Mouse (Mus musculus): ENCODE data around the gene Actr5.
A peak's percentile ranks its signal among the peaks of the same experiment; 100 is the strongest.

Actr5 gene

DNA sequence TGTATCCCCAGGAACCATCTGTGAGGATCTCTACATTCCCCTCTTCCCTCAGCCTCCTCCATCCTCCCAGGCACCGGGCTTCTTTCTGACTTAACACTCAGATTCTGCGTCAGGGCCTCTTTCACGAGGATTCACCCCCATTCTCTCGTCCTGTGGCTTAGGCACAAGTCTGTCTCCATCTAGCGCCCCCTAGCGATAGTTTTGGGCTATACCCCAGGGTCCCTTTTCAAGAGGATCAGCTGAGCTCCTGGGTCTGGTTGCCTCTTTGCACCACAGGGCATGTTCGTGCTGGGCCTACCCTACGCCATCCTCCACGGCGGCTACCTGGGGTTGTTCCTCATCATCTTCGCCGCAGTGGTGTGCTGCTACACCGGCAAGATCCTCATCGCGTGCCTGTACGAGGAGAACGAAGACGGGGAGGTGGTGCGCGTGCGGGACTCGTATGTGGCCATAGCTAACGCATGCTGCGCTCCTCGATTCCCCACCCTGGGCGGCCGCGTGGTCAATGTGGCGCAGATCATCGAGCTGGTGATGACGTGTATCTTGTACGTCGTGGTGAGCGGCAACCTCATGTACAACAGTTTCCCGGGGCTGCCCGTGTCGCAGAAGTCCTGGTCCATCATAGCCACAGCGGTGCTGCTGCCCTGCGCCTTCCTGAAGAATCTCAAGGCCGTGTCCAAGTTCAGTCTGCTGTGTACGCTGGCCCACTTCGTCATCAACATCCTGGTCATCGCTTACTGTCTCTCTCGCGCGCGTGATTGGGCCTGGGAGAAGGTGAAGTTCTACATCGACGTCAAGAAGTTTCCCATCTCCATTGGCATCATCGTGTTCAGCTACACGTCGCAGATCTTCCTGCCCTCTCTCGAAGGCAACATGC lies 10.9 kb upstream of the Actr5 start:
- peak; percentile 30 to 74 for DNase-seq (ENCODE audit: inconsistent age in 2 of 2, low spot score in 1 of 2)

GRCm38 (mm10) chr2:158614418-158614955 lies 10.2 kb upstream of the Actr5 start:
- DNase-seq (ENCODE audit: inconsistent age in 2 of 2, low spot score in 1 of 2), result no peak

DNA sequence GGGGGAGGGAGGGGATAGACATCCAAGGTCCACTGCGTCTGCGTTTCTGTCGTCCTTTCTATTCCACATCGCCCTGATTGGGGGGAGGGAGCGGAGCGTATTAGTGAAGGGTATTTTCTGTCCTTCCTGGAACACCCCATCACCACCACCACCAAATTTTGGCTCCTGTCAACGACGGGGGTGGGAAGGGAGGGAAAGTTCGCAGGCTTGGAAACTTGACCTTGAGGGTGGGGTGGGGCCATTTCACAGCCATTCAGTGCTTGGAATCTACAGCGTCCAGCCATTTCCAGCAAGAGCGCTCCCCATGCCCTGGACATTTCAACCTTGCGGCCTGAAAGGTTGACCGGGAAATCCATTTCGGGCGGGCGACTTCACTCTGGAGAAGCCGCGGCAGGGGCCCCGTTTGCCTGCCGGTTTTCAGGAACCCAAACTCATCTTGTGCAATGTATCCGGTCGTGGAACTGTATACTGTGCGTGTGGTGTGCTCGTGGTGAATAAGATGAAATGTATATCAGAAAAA lies 9.5 kb upstream of the Actr5 start:
- DNase-seq (ENCODE audit: inconsistent age in 2 of 2, low spot score in 1 of 2), result no peak

DNA sequence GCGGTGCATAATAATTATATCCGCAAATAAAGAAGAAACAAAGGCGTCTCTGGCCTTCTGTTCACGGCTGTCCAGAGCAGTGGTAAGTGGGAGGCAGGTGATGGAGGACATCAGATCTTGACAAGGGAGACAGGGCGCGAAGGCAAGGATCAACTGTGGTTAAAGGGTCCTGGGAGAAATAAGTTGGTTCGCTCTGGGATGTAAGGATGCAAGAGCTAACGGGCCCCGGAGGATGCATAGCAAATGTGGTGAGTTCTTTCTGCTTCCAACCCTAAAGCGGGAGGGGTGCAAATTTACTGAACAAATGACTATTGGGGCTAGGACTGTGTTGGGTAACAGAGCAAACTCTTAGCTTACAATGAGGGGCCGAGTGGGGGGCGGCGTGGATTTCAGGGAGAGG lies 9.0 kb upstream of the Actr5 start:
- DNase-seq (ENCODE audit: inconsistent age in 2 of 2, low spot score in 1 of 2), result no peak

DNA sequence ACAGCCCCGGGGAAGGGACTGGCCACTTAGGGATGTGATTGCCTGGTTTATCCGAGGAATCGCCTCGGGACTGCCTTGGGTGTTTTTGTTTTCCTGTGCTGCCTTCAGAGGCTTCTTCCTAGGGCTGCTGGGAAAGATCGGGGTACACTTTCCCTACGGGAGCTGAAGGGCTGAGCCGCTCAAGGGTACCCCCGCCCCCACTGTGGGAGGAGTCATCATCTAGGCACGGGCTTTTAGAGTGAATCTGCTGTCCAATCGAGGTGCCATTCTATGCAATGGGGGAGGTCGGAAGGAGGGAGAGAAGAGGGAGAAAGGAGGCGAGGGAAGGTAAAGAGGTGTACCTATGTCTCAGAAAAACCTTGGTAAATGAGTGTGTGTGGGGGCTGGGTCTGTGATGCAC lies 8.4 kb upstream of the Actr5 start:
- DNase-seq (ENCODE audit: inconsistent age in 2 of 2, low spot score in 1 of 2), result no peak

- no peak for DNase-seq (ENCODE audit: inconsistent age in 2 of 2, low spot score in 1 of 2)
Measured at GRCm38 (mm10) chr2:158616790-158617189, 7.9 kb upstream of the Actr5 start.

DNA sequence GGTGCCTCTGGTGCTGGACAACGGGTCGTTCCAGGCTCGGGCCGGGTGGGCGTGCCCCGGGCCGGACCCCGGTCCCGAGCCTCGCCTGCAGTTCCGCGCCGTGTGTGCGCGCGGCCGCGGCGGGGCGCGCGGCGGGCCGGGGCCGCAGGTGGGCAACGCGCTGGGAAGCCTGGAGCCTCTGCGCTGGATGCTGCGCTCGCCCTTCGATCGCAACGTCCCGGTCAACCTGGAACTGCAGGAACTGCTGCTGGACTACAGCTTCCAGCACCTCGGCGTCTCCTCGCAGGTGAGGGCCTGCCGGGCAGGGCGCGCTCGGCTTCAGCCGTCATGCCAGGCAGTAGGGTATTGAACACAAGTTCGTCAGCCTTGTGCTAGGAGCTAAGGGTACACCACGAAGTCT lies 543 bp downstream of the Actr5 start:
- DNase-seq (ENCODE audit: inconsistent age in 2 of 2, low spot score in 1 of 2), result no peak

DNA sequence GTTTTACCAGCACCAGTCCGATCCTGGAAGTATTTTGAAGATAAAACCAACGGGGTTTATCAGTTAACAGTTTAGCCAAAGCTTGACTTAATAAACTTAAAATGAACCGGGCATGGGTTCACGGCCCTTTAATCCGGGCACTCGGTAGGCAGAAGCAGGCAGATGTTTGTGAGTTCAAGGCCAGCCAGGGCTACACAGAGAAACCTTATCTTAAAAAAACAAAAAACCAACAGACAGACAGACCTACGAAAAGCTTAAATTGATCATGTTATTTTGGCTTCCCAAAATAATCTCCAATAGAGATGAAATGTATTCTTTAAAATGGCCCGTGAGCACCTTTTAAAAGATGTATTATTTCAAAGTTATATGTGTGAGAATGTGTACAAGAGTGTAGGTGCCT lies 1.0 kb downstream of the Actr5 start:
- DNase-seq (ENCODE audit: inconsistent age in 2 of 2, low spot score in 1 of 2), result no peak

DNA sequence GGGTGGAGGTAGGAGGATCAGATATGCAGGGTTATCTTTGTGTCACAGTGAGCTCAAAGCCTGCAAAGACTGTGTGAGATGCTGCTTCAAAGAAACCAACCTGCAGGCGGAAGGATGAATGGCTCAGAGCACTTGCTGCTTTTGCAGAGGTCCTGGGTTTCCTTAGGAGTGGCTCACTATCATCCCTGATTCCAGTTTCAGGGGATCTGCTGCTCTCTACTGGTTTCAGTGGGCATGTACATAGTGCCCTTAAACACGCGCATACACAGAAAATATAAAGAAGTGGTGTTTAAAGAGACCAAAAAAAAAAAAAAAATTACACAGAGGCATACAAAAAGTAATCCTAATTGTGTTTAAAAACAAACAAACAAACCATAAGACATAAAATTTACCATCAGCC lies 4.2 kb downstream of the Actr5 start:
- no peak for DNase-seq (ENCODE audit: inconsistent age in 2 of 2, low spot score in 1 of 2)

DNA sequence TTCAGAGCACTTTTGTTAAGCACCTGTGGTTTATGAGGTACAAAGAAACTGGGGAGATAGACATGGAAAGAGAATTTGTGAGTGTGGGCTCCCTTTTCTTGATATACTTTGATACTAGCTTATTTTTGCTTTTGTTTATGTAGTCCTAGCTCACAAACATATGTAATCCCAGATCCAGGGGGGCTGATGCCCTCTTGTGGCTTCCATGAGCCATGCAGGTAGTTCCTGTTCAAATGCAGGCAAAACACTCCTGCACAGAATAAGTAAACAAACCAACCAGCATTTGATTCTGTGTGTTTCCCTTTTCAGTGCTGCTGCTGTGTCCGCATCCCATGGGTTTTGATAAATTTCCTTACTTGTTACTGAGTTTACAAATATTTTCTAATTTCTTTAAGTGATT lies 4.7 kb downstream of the Actr5 start:
- DNase-seq (ENCODE audit: inconsistent age in 2 of 2, low spot score in 1 of 2), result peak in 1 of 2 experiments; percentile 66

GRCm38 (mm10) chr2:158631873-158632272 lies 7.2 kb downstream of the Actr5 start:
- DNase-seq (ENCODE audit: inconsistent age in 2 of 2, low spot score in 1 of 2), result no peak

DNA sequence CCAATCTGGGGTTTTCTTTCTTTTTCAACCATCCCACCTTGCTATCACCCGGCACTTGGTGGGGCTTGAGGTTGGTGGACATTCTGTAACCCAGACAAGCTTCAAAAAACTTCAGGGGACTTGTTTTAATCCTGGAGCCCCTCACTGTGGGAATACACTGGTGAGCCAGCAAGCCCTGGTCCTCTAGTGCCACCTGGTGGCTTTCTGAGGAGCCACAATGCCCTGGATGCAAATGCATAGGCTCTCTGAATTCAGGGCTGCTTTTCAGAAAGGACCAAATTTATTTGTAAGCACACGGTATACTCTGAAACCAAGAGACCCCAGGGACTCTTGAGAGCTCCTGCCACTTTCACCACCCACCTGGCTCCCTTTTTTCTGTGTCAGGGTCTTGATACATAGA lies 17.2 kb downstream of the Actr5 start:
- DNase-seq (ENCODE audit: inconsistent age in 2 of 2, low spot score in 1 of 2), result peak; percentile 43 to 84

GRCm38 (mm10) chr2:158642587-158642986 lies 17.9 kb downstream of the Actr5 start:
- DNase-seq (ENCODE audit: inconsistent age in 2 of 2, low spot score in 1 of 2), result no peak

- DNase-seq (ENCODE audit: inconsistent age in 2 of 2, low spot score in 1 of 2), result peak; percentile 34 to 67
Measured at GRCm38 (mm10) chr2:158643791-158644190, 19.1 kb downstream of the Actr5 start.

- no peak for DNase-seq (ENCODE audit: inconsistent age in 2 of 2, low spot score in 1 of 2)
Measured at GRCm38 (mm10) chr2:158651159-158651908, 26.6 kb downstream of the Actr5 start.

DNA sequence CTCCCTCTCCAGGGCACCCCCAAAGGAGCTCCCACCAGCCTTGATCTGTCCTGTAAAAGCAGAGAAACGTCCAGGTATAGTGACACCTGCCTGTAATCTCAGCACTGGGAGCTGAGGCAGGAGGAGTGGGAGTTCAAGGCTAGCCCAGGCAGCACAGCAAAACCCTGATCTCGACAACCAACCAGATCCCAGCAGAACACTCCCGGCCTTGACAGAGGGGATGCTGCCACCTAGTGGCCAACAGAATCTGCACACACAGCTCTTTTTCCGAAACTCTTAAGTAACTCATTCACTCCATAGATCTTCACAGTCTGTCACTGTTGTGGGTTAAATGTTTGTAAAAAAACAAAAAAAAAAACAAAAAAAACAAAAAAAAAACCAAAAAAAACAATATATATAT lies 28.3 kb downstream of the Actr5 start:
- DNase-seq (ENCODE audit: inconsistent age in 2 of 2, low spot score in 1 of 2), result peak; percentile 73 to 90

GRCm38 (mm10) chr2:158654717-158655116 lies 30.0 kb downstream of the Actr5 start:
- DNase-seq (ENCODE audit: inconsistent age in 2 of 2, low spot score in 1 of 2), result peak; percentile 60 to 83

DNA sequence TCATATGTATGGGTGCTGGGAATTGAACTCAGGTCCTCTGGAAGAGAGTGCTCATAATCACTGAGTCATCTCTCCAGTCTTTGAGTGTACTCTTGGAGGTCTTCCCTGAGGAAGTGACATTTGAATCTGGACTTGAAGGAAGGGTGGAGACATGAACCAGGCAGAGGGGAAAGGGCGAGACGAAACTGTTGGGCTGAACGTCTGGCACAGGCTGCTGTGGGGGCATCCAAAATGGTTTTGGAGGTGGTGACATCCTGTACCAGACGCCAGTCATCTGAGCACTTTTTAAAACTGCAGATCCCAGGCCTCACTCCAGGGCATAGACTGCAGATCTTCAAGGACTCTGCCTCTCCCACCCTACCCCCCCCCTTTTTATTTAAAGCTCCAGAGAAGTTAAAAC lies 31.1 kb downstream of the Actr5 start:
- no peak for DNase-seq (ENCODE audit: inconsistent age in 2 of 2, low spot score in 1 of 2)

GRCm38 (mm10) chr2:158658822-158659221 lies 34.1 kb downstream of the Actr5 start:
- peak in 1 of 2 experiments; percentile 74 for DNase-seq (ENCODE audit: inconsistent age in 2 of 2, low spot score in 1 of 2)

- DNase-seq (ENCODE audit: inconsistent age in 2 of 2, low spot score in 1 of 2), result peak; percentile 53 to 78
Measured at GRCm38 (mm10) chr2:158659346-158659745, 34.7 kb downstream of the Actr5 start.

DNA sequence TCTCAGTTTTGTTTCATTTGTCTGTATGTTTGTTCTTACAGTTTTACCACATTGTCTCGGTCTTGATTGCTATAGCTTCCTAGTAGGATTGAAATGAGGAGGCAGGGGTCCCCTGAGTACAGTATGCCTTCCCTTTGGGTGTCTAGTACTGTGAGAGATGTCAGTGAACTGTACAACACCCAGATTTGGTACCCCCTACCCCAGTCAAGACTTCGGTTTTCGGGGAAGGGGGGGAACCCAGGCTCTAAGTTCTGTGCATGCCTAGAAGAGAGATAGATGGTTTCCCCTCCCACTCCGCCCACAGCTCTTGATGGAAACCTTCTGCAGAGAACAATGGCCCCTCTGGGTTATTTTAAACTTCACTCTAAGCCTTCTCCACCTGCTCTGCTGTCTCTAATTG lies 40.4 kb downstream of the Actr5 start, which contains the start of gene Ppp1r16b:
Ppp1r16b (plus strand) TSS at position 301 of the 400 bp plus-strand sequence.
- DNase-seq (ENCODE audit: inconsistent age in 2 of 2, low spot score in 1 of 2), result no peak
